Mouse (Mus musculus): ENCODE measurements around the gene Nprl3.

Gene Nprl3

GRCm38 (mm10) chr11:32222570-32223194, 44.8 kb downstream of the Nprl3 start:
- peak; percentile 56 to 58 for DNase-seq

DNA sequence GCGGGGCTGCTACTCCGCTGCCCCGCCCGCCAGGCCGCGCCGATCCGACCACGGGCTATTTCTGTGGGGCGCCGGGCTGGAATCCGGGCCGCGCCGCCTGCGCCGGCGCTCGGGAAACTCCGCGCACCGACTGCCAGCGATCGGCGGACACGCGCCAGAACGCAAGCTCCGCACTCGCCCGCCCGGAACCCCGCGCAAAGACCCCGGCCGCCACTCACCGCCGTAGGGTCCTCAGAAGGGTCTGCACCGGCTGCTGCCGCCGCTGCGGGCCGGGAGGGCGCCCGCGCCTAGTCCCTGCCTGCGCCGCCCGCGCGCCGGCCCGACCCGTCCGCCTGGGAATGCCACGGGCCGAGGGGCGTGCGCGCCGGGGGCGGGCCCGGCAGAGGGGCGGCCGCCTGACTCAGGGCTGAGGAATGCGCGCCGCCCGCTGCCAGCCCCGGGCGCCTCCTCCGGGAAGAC, 45.5 kb downstream of the Nprl3 start, which contains the start of gene Rhbdf1:
Gene Rhbdf1, minus strand, starts transcription at position 350 of the 459 bp plus-strand sequence.
- no peak for DNase-seq

DNA sequence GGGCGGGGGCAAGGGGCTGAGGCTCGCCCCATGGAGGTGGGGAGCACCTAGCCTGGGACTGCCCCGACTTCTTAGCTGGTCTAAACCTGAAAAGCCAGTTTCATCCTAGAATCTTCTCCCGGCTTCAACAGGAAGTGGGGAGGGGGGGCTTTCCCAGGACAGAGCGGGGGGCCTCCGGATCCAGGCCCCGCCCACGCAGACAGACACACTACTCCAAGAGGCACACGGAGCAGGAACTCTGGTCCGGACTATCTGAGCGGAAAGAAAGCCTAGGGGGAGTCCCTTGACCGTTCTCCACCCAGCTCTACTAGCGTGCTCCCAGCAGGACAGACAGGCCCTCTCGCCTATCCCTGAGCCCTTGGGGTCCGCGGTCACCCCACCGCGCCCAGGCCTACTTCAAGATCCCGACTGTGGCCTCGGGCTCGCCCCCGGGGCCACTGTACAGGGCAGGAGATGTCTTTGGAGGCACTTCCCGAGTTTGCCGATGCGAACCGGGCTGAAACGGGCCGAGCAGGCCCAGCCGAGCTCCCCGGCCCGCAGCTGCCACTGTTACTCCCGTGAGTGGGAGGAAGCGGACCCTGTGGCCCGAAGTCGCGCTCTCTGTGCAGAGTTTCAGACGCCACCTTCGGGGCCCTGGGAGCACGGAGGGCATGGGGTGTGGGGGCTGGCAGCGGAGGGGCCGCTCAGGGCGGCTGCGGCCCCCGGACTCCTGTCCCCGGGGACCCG, 46.1 kb downstream of the Nprl3 start:
- DNase-seq: peak; percentile 49 to 54

GRCm38 (mm10) chr11:32220607-32221224, 46.8 kb downstream of the Nprl3 start:
- peak in 1 of 2 experiments; percentile 34 for DNase-seq

DNA sequence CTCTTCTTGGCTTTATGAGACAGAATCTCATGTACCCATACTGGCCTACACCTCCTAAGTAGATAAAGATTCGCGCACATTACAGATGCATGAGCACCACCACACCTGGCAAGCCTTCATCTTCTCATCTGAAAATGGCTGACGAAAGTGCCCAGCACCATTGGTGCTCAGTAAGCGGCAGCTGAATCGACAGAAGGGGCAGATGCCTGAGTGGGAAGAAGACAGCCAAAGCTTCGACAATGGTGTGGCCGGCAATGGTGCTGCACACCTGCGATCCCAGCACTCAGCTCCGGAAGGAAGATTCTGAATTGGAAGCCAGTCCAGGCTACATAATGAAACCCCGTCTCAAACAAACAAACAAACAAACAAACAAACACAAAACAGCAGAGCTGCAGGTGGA, 48.2 kb downstream of the Nprl3 start:
- no peak for DNase-seq

GRCm38 (mm10) chr11:32218501-32219050, 48.9 kb downstream of the Nprl3 start:
- DNase-seq: no peak

GRCm38 (mm10) chr11:32216851-32217250, 50.7 kb downstream of the Nprl3 start:
- DNase-seq: peak; percentile 84

DNA sequence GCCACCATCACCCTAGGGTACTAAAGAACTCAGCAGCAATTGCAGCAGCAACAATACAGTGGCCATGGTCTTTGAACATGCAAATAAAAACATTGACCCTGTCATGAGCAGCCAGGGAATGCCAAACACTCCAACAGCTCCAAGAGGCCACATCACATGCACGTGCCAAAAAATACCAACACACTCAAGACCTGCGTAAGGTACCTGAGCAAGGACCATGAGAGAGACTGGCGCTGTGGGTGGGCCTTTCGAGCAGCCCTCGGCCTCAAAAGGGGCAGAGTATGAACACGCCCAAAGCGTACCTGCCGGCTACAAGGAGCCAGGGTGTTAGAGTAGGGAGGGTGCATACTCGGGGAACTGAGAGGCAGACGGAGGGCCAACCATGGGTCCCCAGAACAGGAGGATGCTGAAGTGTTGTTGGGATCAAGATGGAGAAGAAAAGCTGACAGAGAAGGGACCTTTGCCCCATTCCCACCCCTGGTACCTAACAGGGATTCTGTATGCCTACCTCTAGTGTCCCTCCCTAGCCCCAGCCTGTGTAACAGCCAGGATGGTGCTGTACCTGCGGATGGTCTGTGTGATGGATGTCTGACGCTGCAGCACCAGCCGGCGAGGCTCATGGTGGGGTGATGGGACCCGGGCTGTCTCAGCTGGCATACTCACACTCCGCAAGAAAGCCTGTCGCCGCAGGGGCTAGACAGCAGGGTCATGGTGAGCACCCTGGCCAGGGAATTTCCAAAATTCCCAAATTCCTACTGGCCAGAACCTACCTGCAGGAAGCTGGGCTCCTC, 51.9 kb downstream of the Nprl3 start:
- no peak for DNase-seq

DNA sequence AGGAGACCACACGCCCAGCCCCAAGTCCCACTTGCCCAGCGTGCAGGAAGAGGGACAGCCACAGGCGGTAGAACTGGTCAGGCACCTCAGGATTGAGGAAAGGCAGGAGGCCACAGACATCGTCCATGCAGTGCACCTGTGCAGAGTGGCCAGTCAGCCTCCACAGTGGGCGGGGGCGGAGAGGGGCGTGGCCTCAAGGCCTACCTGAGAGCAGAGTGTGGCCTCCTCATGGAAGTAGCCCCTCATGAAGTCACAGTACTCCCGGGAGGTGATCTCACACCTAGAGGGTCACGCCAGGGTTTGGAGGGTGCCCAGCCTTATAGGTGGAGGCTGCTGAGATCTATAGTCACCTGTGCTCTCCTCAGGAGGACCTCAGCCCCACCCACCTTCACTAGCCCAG, 56.9 kb downstream of the Nprl3 start:
- no peak for DNase-seq

GRCm38 (mm10) chr11:32205058-32205873, 62.2 kb downstream of the Nprl3 start, which contains the start of gene Snrnp25:
Snrnp25 (plus strand) TSS chr11:32205415.
- DNase-seq: peak; percentile 91 to 93

GRCm38 (mm10) chr11:32201922-32202685, 65.4 kb downstream of the Nprl3 start:
- DNase-seq: no peak

DNA sequence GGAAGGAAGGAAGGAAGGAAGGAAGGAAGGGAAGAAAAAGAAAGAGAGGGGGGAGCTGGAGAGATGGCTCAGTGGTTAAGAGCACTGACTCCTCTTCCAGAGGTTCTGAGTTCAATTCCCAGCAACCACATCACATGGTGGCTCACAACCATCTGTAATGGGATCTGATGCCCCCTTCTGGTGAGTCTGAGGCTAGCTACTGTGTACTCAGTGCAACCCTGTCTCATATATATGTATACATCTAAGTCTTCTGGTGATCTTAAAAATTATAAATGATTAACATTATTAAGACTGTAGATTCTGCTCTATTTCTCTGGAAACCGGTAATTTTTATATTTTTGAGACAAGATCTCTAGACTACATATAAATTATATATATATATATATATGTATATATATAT, 66.5 kb downstream of the Nprl3 start:
- peak in 1 of 2 experiments; percentile 37 for DNase-seq

DNA sequence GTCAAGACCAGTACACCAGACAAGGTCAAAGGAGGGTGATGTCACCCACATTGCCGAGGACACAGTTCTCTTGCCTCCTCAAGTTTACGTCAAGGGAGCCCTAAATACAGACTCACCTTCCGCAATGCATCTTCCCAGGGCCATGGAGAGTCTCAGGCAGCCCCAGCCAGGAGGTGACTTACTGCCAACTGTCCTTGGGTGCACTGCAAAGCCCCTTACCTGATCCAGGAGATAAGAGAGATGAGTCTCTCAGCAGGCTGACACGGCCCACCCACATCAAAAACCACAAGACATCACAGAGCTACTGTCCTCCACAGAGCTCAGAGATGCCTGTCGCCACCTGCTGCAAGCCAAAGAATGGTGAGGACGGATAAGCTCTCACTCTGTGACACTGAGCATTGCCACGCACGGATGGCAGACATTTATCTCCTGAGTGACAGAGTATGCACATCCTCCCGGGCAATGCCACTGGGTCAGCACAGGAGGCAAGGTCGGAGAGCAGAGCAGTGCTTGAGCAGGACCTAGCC, 67.4 kb downstream of the Nprl3 start, which contains the start of gene Il9r:
Gene Il9r, minus strand, starts transcription at position 205 of the 527 bp plus-strand sequence.
- no peak for DNase-seq

DNA sequence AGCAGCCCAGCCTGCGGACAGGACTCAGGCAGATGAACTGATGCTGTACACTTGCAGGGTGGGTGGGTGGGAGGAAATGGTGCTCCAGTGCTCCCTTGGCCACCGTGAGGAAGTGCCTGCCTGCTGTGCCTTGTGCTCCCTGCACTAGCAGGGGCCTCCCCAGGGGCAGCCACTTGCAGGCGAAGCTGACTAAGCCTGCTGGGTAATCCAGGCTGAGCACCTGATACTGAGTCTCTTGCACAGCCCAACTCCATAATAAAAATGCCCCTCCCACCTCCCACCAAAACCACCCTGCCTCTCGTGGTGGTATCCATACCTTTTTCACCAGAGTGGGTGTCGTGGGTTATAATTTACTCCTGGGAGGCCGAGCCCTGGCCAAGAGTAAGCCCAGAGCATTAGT, 68.3 kb downstream of the Nprl3 start:
- DNase-seq: no peak

- DNase-seq: no peak
Observed at GRCm38 (mm10) chr11:32198256-32198955, 69.1 kb downstream of the Nprl3 start.

DNA sequence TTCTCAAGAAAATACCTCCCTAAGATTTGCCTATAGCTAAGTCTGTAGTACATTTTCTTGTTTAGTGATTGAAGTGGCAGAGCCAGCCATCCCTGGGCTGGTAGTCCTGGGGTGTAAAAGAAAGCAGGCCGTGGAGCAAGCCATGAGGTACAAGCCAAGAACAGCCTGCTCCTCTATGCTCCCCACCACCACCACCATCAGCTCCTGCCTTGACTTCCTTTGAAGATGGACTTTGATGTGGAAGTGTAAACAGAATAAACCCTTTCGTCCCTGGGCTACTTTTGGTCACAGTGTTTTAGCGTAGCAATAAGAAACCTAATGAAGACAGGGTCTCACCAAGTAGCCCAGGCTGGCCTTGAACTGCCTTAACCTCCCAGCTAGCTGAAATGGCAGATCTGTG, 69.7 kb downstream of the Nprl3 start:
- DNase-seq: no peak

GRCm38 (mm10) chr11:32196727-32197126, 70.8 kb downstream of the Nprl3 start:
- no peak for DNase-seq

DNA sequence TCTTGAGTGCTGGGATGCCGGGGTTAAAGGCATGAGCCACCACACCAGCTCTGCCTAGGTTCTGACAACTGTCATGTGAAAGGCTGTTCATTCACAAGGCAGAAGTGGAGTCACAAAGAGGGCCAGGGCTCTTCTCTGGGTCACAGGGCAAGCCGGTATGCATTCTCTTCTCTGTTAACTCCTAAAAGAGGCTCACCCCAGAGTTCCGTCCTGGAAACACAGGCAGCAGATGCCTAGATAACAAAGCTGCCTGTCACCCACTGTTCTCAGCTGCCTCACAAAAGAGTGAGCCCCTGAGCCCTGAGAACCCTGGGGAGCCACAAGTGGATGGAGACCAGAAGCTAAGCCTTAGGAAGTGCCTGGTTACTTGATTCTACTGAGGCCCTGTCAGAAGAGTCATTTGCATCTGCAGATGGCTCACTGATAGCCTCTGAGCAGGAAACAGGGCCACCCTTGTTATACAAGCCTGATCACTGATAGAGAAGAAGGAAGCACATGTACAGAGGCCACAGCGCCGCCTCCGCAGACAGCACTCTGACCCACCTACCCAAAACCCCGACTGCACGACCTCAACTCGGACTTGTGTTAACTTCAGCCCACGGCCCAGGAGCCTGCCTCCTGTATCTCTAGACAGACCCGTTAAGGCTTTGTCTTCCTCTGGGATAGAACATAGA, 71.5 kb downstream of the Nprl3 start:
- DNase-seq: no peak

DNA sequence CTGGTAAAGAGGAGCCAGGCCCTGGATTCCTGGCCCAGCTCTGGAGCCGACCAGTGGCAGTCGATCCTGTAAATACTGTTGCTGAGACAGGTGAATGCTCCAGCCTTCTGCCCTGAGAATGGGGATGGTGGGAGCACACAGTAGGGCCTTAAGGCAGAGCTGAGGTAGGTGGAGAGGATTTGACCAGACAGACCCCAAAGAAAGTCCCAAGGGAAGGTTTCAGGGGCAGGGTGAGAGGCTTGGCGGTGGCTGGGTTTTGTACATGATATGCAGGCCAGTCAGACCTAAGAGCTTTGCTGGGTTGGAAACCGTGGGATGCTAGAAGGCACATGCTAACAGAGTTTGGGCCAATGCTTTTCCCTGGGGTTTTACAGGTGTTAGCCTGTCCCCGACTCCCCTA, 72.9 kb downstream of the Nprl3 start:
- no peak for DNase-seq
